29 mouse cellular contexts compared by ENCODE assay signal in the genomic region with DNA sequence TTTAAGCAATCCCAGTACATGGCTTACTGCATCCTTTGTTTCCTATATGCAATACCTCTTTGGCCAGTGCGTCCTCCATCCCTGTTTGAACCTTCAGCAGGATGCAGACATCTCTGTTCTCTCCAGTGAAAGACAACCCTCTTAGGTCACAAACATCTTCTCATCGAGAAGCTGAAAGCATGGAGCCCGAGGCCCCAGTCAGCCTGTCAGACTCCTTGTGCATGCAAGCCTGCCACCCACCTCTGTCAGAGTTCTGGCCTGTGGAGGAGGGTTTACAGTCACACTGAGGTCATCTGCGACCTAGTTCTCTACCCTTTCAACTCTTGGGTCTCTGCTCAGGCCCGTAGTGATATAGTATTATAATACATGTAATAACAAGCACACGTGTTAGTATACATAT.
"Had no signal": no experiment of that assay in that cellular context is flagged by ENCODE, and none has a peak within 500 bp of the region (broad histone marks: within the 10 kb centered on the region; RNA-seq: fewer than 3 reads in every experiment).

No protein-coding gene starts in this region.

- DNase-seq: heart, postnatal 10 days; heart, postnatal 36 days; heart, postnatal 4 days; kidney, adult 11 months; kidney, adult 18-20 months; kidney, adult 2 months; kidney, adult 8-10 months; kidney, adult 9 months; kidney, postnatal 10 days; kidney, postnatal 14 days; kidney, postnatal 25 days; kidney, postnatal 36 days; kidney, postnatal 4 days; layer of hippocampus, adult 9-11 months; layer of hippocampus, postnatal 36 days had no signal

- H3K27me3 ChIP-seq: heart, embryonic 12.5 days; heart, embryonic 13.5 days; heart, embryonic 15.5 days; hindbrain, embryonic 12.5 days; hindbrain, embryonic 13.5 days; hindbrain, embryonic 15.5 days; intestine, embryonic 15.5 days; kidney, embryonic 15.5 days had no signal

- H3K27ac ChIP-seq: heart, embryonic 13.5 days; heart, embryonic 15.5 days; hindbrain, embryonic 10.5 days; hindbrain, embryonic 12.5 days; hindbrain, embryonic 13.5 days; hindbrain, embryonic 14.5 days; hindbrain, embryonic 15.5 days; hindbrain, postnatal 0 days; intestine, embryonic 15.5 days; kidney, embryonic 15.5 days; kidney, postnatal 0 days; layer of hippocampus, adult 2 months; left cerebral cortex, adult 2 months had no signal

- H3K4me3 ChIP-seq: heart, embryonic 12.5 days; heart, embryonic 13.5 days; heart, embryonic 15.5 days; hindbrain, embryonic 10.5 days; hindbrain, embryonic 12.5 days; hindbrain, embryonic 13.5 days; hindbrain, embryonic 15.5 days; intestine, embryonic 15.5 days; kidney, embryonic 15.5 days; layer of hippocampus, adult 2 months; left cerebral cortex, adult 2 months had no signal

- H3K9ac ChIP-seq: heart, embryonic 12.5 days; heart, embryonic 13.5 days; heart, embryonic 15.5 days; hindbrain, embryonic 12.5 days; hindbrain, embryonic 13.5 days; hindbrain, embryonic 14.5 days; hindbrain, embryonic 15.5 days; intestine, embryonic 15.5 days; kidney, embryonic 15.5 days had no signal

- H3K36me3 ChIP-seq: heart, embryonic 12.5 days; heart, embryonic 13.5 days; heart, embryonic 15.5 days; hindbrain, embryonic 10.5 days; hindbrain, embryonic 12.5 days; hindbrain, embryonic 13.5 days; hindbrain, embryonic 15.5 days; intestine, embryonic 15.5 days; kidney, embryonic 15.5 days had no signal

- H3K4me1 ChIP-seq: heart, embryonic 12.5 days; heart, embryonic 15.5 days; hindbrain, embryonic 10.5 days; hindbrain, embryonic 12.5 days; intestine, embryonic 15.5 days; kidney, embryonic 15.5 days had no signal

- H3K9me3 ChIP-seq: heart, embryonic 12.5 days; heart, embryonic 13.5 days; heart, embryonic 15.5 days; hindbrain, embryonic 10.5 days; hindbrain, embryonic 12.5 days; hindbrain, embryonic 13.5 days; hindbrain, embryonic 15.5 days; intestine, embryonic 15.5 days; kidney, embryonic 15.5 days had no signal
